Comparison of ENCODE assay signal across 17 mouse cellular contexts in genomic region chr13:98679631-98680041, GRCm38 (mm10). TPM values are rescaled to one million over a fixed set of nuclear protein-coding genes. Genes with fewer than 3 reads are reported as not detected.
DNase-seq lines count a peak whose midpoint lies in the region; ATAC-seq and TF ChIP-seq lines count a peak whose summit lies in the region.
"Had no signal": no experiment of that assay in that cellular context is flagged by ENCODE, and none has a peak within 500 bp of the region (broad histone marks: within the 10 kb centered on the region; RNA-seq: fewer than 3 reads in every experiment).

No protein-coding gene starts in this region.

- H3K4me3 ChIP-seq in forebrain, embryonic 11.5 days (ENCODE audit: low read depth, low read length), result no peak overlapping the region
- H3K4me3 ChIP-seq in forebrain, embryonic 15.5 days, result no peak overlapping the region
- H3K4me3 ChIP-seq in lung, embryonic 15.5 days, result no peak overlapping the region
- no peak overlapping the region for H3K4me3 ChIP-seq in embryonic facial prominence, embryonic 10.5 days
- no peak overlapping the region for H3K4me3 ChIP-seq in myocyte
- H3K4me3 ChIP-seq: forebrain, embryonic 13.5 days had no signal

- H3K27ac ChIP-seq in forebrain, embryonic 11.5 days (ENCODE audit: low read depth, low read length), result no peak overlapping the region
- no peak overlapping the region for H3K27ac ChIP-seq in forebrain, embryonic 15.5 days (replicated peaks)
- 0 out of 2 replicates have a peak overlapping the region, but pooled peaks have one; percentile 11 for H3K27ac ChIP-seq in lung, embryonic 15.5 days
- H3K27ac ChIP-seq in embryonic facial prominence, embryonic 10.5 days (replicated peaks), result peak overlapping the region; percentile 61
- H3K27ac ChIP-seq: forebrain, embryonic 13.5 days; macrophage had no signal

- 56% methylated on average over 4 of the region's 4 CpGs for WGBS in forebrain, embryonic 11.5 days
- 55% methylated on average over 4 of the region's 4 CpGs for WGBS in forebrain, embryonic 15.5 days
- WGBS in lung, embryonic 15.5 days, result 21% methylated on average over 4 of the region's 4 CpGs
- 52% methylated on average over 4 of the region's 4 CpGs for WGBS in embryonic facial prominence, embryonic 10.5 days

- TF ChIP-seq POLR2A in myocyte (IDR thresholded peaks at IDR 0.05; ENCODE audit: insufficient read length, low read depth), result no peak

- no peak overlapping the region for H3ac ChIP-seq in myocyte (ENCODE audit: control insufficient read depth, insufficient read length)

- H3K27me3 ChIP-seq in forebrain, embryonic 11.5 days (ENCODE audit: control insufficient read depth, insufficient read depth, low read length), result no peaks in the 10 kb centered on the region
- H3K27me3 ChIP-seq in forebrain, embryonic 15.5 days, result no peaks in the 10 kb centered on the region
- no peaks in the 10 kb centered on the region for H3K27me3 ChIP-seq in lung, embryonic 15.5 days
- no peaks in the 10 kb centered on the region for H3K27me3 ChIP-seq in embryonic facial prominence, embryonic 10.5 days (replicated peaks; ENCODE audit: low read depth, poor library complexity, severe bottlenecking)
- H3K27me3 ChIP-seq in myocyte (ENCODE audit: control insufficient read depth, insufficient read depth, insufficient read length), result no peaks in the 10 kb centered on the region
- H3K27me3 ChIP-seq: forebrain, embryonic 13.5 days had no signal

- peak; percentile 45 for DNase-seq in forebrain, embryonic 11.5 days (ENCODE audit: low spot score)
- no peak for DNase-seq in lung, postnatal 25 days (ENCODE audit: low spot score)
- peak; percentile 44 for DNase-seq in embryonic facial prominence, embryonic 10.5 days (ENCODE audit: low spot score)
- DNase-seq: adrenal gland, postnatal 10 days; gastrocnemius, postnatal 25 days; thymus, adult 2 months had no signal

- H3K4me1 ChIP-seq in forebrain, embryonic 11.5 days (replicated peaks; ENCODE audit: control insufficient read depth, insufficient read depth, low read length), result no peaks in the 10 kb centered on the region
- no peaks in the 10 kb centered on the region for H3K4me1 ChIP-seq in forebrain, embryonic 15.5 days
- H3K4me1 ChIP-seq in lung, embryonic 15.5 days, result peaks cover 17% of the 10 kb centered on the region; the same call in 1 of the 2 replicates
- H3K4me1 ChIP-seq in embryonic facial prominence, embryonic 10.5 days, result peaks cover 15% of the 10 kb centered on the region
- H3K4me1 ChIP-seq: forebrain, embryonic 13.5 days had no signal

- no peak for ATAC-seq in forebrain, embryonic 11.5 days (replicated peaks; ENCODE audit: low FRiP score)
- no peak for ATAC-seq in forebrain, embryonic 15.5 days (replicated peaks)
- ATAC-seq in lung, embryonic 15.5 days (ENCODE audit: borderline replicate concordance, extremely low read depth, low FRiP score, low TSS enrichment), result 0 out of 2 replicates have a peak, but pooled peaks have one; percentile 34
- ATAC-seq in frontal cortex, adult (ENCODE audit: low TSS enrichment), result no peak
- ATAC-seq in megakaryocyte progenitor cell, adult 5-6 weeks (replicated peaks; ENCODE audit: poor library complexity), result no peak
- ATAC-seq: forebrain, embryonic 13.5 days had no signal

- H3K79me2 ChIP-seq in myocyte (ENCODE audit: control insufficient read depth, insufficient read depth), result no peaks in the 10 kb centered on the region

- no peak overlapping the region for H3K9ac ChIP-seq in forebrain, embryonic 11.5 days (ENCODE audit: low read length)
- H3K9ac ChIP-seq in forebrain, embryonic 15.5 days (replicated peaks), result no peak overlapping the region
- H3K9ac ChIP-seq in lung, embryonic 15.5 days, result no peak overlapping the region
- H3K9ac ChIP-seq: forebrain, embryonic 13.5 days had no signal

- no peaks in the 10 kb centered on the region for H3K9me3 ChIP-seq in forebrain, embryonic 11.5 days (ENCODE audit: control insufficient read depth, low read length)
- no peaks in the 10 kb centered on the region for H3K9me3 ChIP-seq in forebrain, embryonic 15.5 days
- H3K9me3 ChIP-seq in lung, embryonic 15.5 days, result no peaks in the 10 kb centered on the region
- H3K9me3 ChIP-seq in embryonic facial prominence, embryonic 10.5 days, result no peaks in the 10 kb centered on the region
- H3K9me3 ChIP-seq: forebrain, embryonic 13.5 days had no signal

- no peaks in the 10 kb centered on the region for H3K36me3 ChIP-seq in forebrain, embryonic 11.5 days (ENCODE audit: control insufficient read depth, insufficient read depth, low read length)
- H3K36me3 ChIP-seq in forebrain, embryonic 15.5 days, result no peaks in the 10 kb centered on the region
- H3K36me3 ChIP-seq in lung, embryonic 15.5 days, result no peaks in the 10 kb centered on the region
- no peaks in the 10 kb centered on the region for H3K36me3 ChIP-seq in embryonic facial prominence, embryonic 10.5 days (replicated peaks)
- no peaks in the 10 kb centered on the region for H3K36me3 ChIP-seq in myocyte (ENCODE audit: control insufficient read depth, insufficient read depth)

- no peak overlapping the region for H3K4me2 ChIP-seq in forebrain, embryonic 11.5 days (ENCODE audit: low read depth, low read length, severe bottlenecking)
- no peak overlapping the region for H3K4me2 ChIP-seq in forebrain, embryonic 15.5 days (replicated peaks)
- H3K4me2 ChIP-seq in lung, embryonic 15.5 days, result no peak overlapping the region
- H3K4me2 ChIP-seq in myocyte (ENCODE audit: low read depth), result peak overlapping the region; percentile 76
- H3K4me2 ChIP-seq: forebrain, embryonic 13.5 days had no signal

TF ChIP-seq in myocyte, 11 proteins besides CTCF, POLR2A, EP300 and RAD21:
- TF ChIP-seq TCF3 (IDR thresholded peaks at IDR 0.05; ENCODE audit: insufficient read length, low read depth) (no peak), MYOG (IDR thresholded peaks at IDR 0.05; ENCODE audit: control insufficient read depth in 1 of 3, insufficient read depth in 1 of 3, insufficient read length in 2 of 3, low read depth in 2 of 3) (no peak), REST (IDR thresholded peaks at IDR 0.05; ENCODE audit: insufficient read depth, insufficient read length) (no peak), MAX (IDR thresholded peaks at IDR 0.05; ENCODE audit: low read depth) (no peak), SRF (IDR thresholded peaks at IDR 0.05; ENCODE audit: control insufficient read depth, insufficient read length, low read depth) (peak; percentile 54), CEBPB (IDR thresholded peaks at IDR 0.05; ENCODE audit: insufficient read depth, poor library complexity, severe bottlenecking) (no peak)

RNA-seq across cellular contexts. Expression of gene Tmem171, which starts 15.0 kb away (rescaled TPM):
- not detected in 2 replicates for polyA plus RNA-seq in forebrain, embryonic 11.5 days (2014; fragmentation: Nextera tagmentation; extraction: Ambion mirVana)
- not detected in 2 replicates for polyA plus RNA-seq in forebrain, embryonic 15.5 days (2015; fragmentation: Nextera tagmentation; extraction: Ambion mirVana)
- 18.8 and 19.5 TPM in 2 replicates for polyA plus RNA-seq in lung, embryonic 15.5 days (2015; fragmentation: Nextera tagmentation; extraction: Ambion mirVana)
- not detected in 2 replicates for polyA plus RNA-seq in embryonic facial prominence, embryonic 10.5 days (2016; fragmentation: Nextera tagmentation; extraction: Ambion mirVana)
- 3.5 TPM for polyA plus RNA-seq in myocyte (2012; fragmentation: generic; extraction: Trizol)
- total RNA-seq in megakaryocyte progenitor cell, adult 5-6 weeks (2015), result 0.57 TPM in 1 of 2 replicates, not detected in the other
- total RNA-seq in megakaryocyte progenitor cell, adult 5-6 weeks (2017), result not detected in 2 replicates
- total RNA-seq: liver, adult 2 months had no signal
- polyA plus RNA-seq: forebrain, embryonic 13.5 days had no signal

RNA-seq across cellular contexts. Expression of gene Tmem174, which starts 42.4 kb away (rescaled TPM):
- polyA plus RNA-seq in forebrain, embryonic 11.5 days (2014; fragmentation: Nextera tagmentation; extraction: Ambion mirVana), result not detected in 2 replicates
- polyA plus RNA-seq in forebrain, embryonic 15.5 days (2015; fragmentation: Nextera tagmentation; extraction: Ambion mirVana), result not detected in 2 replicates
- 0.09 TPM in 1 of 2 replicates, not detected in the other for polyA plus RNA-seq in lung, embryonic 15.5 days (2015; fragmentation: Nextera tagmentation; extraction: Ambion mirVana)
- not detected in 2 replicates for polyA plus RNA-seq in embryonic facial prominence, embryonic 10.5 days (2016; fragmentation: Nextera tagmentation; extraction: Ambion mirVana)
- not detected for polyA plus RNA-seq in myocyte (2012; fragmentation: generic; extraction: Trizol)
- total RNA-seq in megakaryocyte progenitor cell, adult 5-6 weeks (2015), result not detected in 2 replicates
- not detected in 2 replicates for total RNA-seq in megakaryocyte progenitor cell, adult 5-6 weeks (2017)
- total RNA-seq: adrenal gland, postnatal 10 days; common myeloid progenitor, adult 5-6 weeks; gastrocnemius, postnatal 25 days; heart, postnatal 25 days; liver, adult 2 months had no signal
- polyA plus RNA-seq: C2C12; forebrain, embryonic 13.5 days; liver, adult 2 months; macrophage had no signal

Comparison
In these comparisons a context has a peak if more than half of its experiments do, and no peak if none do; other contexts are left out.
1. H3K27ac ChIP-seq: peak in lung, embryonic 15.5 days (single experiment) and embryonic facial prominence, embryonic 10.5 days (single experiment); none in forebrain, embryonic 11.5 days (single experiment) and forebrain, embryonic 15.5 days (single experiment).